Mouse (Mus musculus): ENCODE results near the gene Trim47. TPM values are rescaled to one million over a fixed set of nuclear protein-coding genes. Genes with fewer than 3 reads are reported as not detected.

The Trim47 gene
- 21.5 and 25.1 TPM in 2 replicates for polyA plus RNA-seq (2011; ENCODE audit: insufficient read length, low read depth, missing spikeins)

GRCm38 (mm10) chr11:116127156-116127980, at the start of gene Trim47:
Trim47 (minus strand) TSS chr11:116127210.
- Histone ChIP-seq H3K4me3 (ENCODE audit: insufficient read depth, low read length) (no peak within 1 kb of the TSS), H3K27ac (ENCODE audit: insufficient read depth, low read length) (no peak within 1 kb of the TSS), H3K4me1 (ENCODE audit: control insufficient read depth, insufficient read depth, low read length) (peaks cover 3% of the 10 kb centered on the region; the same call in 1 of the 2 replicates)
- TF ChIP-seq CTCF (IDR thresholded peaks at IDR 0.05; ENCODE audit: borderline replicate concordance, insufficient read depth, low read length) (no peak), POLR2A (IDR thresholded peaks at IDR 0.05; ENCODE audit: low read depth, low read length) (no peak)

GRCm38 (mm10) chr11:116176010-116176409, 49.0 kb upstream of the Trim47 start:
- no peak overlapping the region for H3K4me3 ChIP-seq (ENCODE audit: insufficient read depth, low read length)
- no peak for TF ChIP-seq POLR2A (IDR thresholded peaks at IDR 0.05; ENCODE audit: low read depth, low read length)
- no peak for TF ChIP-seq CTCF (IDR thresholded peaks at IDR 0.05; ENCODE audit: borderline replicate concordance, insufficient read depth, low read length)
- no peak overlapping the region for H3K27ac ChIP-seq (ENCODE audit: insufficient read depth, low read length)
- no peaks in the 10 kb centered on the region for H3K4me1 ChIP-seq (ENCODE audit: control insufficient read depth, insufficient read depth, low read length)

GRCm38 (mm10) chr11:116174775-116175448, 47.9 kb upstream of the Trim47 start:
- Histone ChIP-seq H3K4me1 (ENCODE audit: control insufficient read depth, insufficient read depth, low read length) (no peaks in the 10 kb centered on the region), H3K27ac (ENCODE audit: insufficient read depth, low read length) (no peak overlapping the region), H3K4me3 (ENCODE audit: insufficient read depth, low read length) (no peak overlapping the region)
- TF ChIP-seq CTCF (IDR thresholded peaks at IDR 0.05; ENCODE audit: borderline replicate concordance, insufficient read depth, low read length) (no peak), POLR2A (IDR thresholded peaks at IDR 0.05; ENCODE audit: low read depth, low read length) (no peak)

- TF ChIP-seq CTCF (IDR thresholded peaks at IDR 0.05; ENCODE audit: borderline replicate concordance, insufficient read depth, low read length) = no peak
- no peak for TF ChIP-seq POLR2A (IDR thresholded peaks at IDR 0.05; ENCODE audit: low read depth, low read length)
- H3K4me3 ChIP-seq (ENCODE audit: insufficient read depth, low read length) = no peak overlapping the region
- no peaks in the 10 kb centered on the region; the same call in 1 of the 2 replicates for H3K4me1 ChIP-seq (ENCODE audit: control insufficient read depth, insufficient read depth, low read length)
- H3K27ac ChIP-seq (ENCODE audit: insufficient read depth, low read length) = no peak overlapping the region
Measured at GRCm38 (mm10) chr11:116171959-116172358, 44.9 kb upstream of the Trim47 start.

- Histone ChIP-seq H3K27ac (ENCODE audit: insufficient read depth, low read length) (no peak overlapping the region), H3K4me3 (ENCODE audit: insufficient read depth, low read length) (no peak overlapping the region), H3K4me1 (ENCODE audit: control insufficient read depth, insufficient read depth, low read length) (peaks cover 4% of the 10 kb centered on the region)
- TF ChIP-seq POLR2A (IDR thresholded peaks at IDR 0.05; ENCODE audit: low read depth, low read length) (no peak), CTCF (IDR thresholded peaks at IDR 0.05; ENCODE audit: borderline replicate concordance, insufficient read depth, low read length) (no peak)
Measured at GRCm38 (mm10) chr11:116170003-116170800, 43.2 kb upstream of the Trim47 start.

GRCm38 (mm10) chr11:116169214-116169613, 42.2 kb upstream of the Trim47 start:
- Histone ChIP-seq H3K4me1 (ENCODE audit: control insufficient read depth, insufficient read depth, low read length) (peaks cover 4% of the 10 kb centered on the region), H3K4me3 (ENCODE audit: insufficient read depth, low read length) (no peak overlapping the region), H3K27ac (ENCODE audit: insufficient read depth, low read length) (no peak overlapping the region)
- no peak for TF ChIP-seq CTCF (IDR thresholded peaks at IDR 0.05; ENCODE audit: borderline replicate concordance, insufficient read depth, low read length)
- TF ChIP-seq POLR2A (IDR thresholded peaks at IDR 0.05; ENCODE audit: low read depth, low read length) = no peak

GRCm38 (mm10) chr11:116167884-116168439, 41.0 kb upstream of the Trim47 start, which contains the start of gene Fbf1:
Fbf1 (minus strand) TSS chr11:116168166.
- Histone ChIP-seq H3K4me3 (ENCODE audit: insufficient read depth, low read length) (peak within 1 kb of the TSS; percentile 68), H3K27ac (ENCODE audit: insufficient read depth, low read length) (peak within 1 kb of the TSS; percentile 97), H3K4me1 (ENCODE audit: control insufficient read depth, insufficient read depth, low read length) (peaks cover 4% of the 10 kb centered on the region)
- TF ChIP-seq CTCF (IDR thresholded peaks at IDR 0.05; ENCODE audit: borderline replicate concordance, insufficient read depth, low read length) = no peak
- TF ChIP-seq POLR2A (IDR thresholded peaks at IDR 0.05; ENCODE audit: low read depth, low read length) = peak; percentile 87

GRCm38 (mm10) chr11:116167232-116167631, 40.2 kb upstream of the Trim47 start:
- TF ChIP-seq POLR2A (IDR thresholded peaks at IDR 0.05; ENCODE audit: low read depth, low read length) (peak; percentile 51; the same call in 1 of the 2 replicates), CTCF (IDR thresholded peaks at IDR 0.05; ENCODE audit: borderline replicate concordance, insufficient read depth, low read length) (no peak)
- Histone ChIP-seq H3K27ac (ENCODE audit: insufficient read depth, low read length) (peak overlapping the region; percentile 97), H3K4me1 (ENCODE audit: control insufficient read depth, insufficient read depth, low read length) (peaks cover 4% of the 10 kb centered on the region), H3K4me3 (ENCODE audit: insufficient read depth, low read length) (peak overlapping the region; percentile 68)

- no peak for TF ChIP-seq POLR2A (IDR thresholded peaks at IDR 0.05; ENCODE audit: low read depth, low read length)
- no peak for TF ChIP-seq CTCF (IDR thresholded peaks at IDR 0.05; ENCODE audit: borderline replicate concordance, insufficient read depth, low read length)
- Histone ChIP-seq H3K4me3 (ENCODE audit: insufficient read depth, low read length) (no peak overlapping the region), H3K4me1 (ENCODE audit: control insufficient read depth, insufficient read depth, low read length) (peaks cover 4% of the 10 kb centered on the region), H3K27ac (ENCODE audit: insufficient read depth, low read length) (no peak overlapping the region)
Measured at GRCm38 (mm10) chr11:116163002-116163401, 36.0 kb upstream of the Trim47 start.

Measured in embryonic fibroblast, embryonic 13.5 days (primary cell).